Mouse (Mus musculus) fibroblast of lung, adult 2 months (primary cell): Measurements from ENCODE around the gene Raf1.

Source experiments
- DNase-seq: peaks from one replicate; pipeline ENCODE4 v3.0.0-alpha.2; 2011; ENCODE audit warnings: low read depth

Gene Raf1

GRCm38 (mm10) chr6:115676452-115677128 is at the start of gene Raf1:
TSS of gene Raf1 (minus strand) at chr6:115676635.
- peak; percentile 96 for DNase-seq

GRCm38 (mm10) chr6:115722246-115722645 is 45.8 kb upstream of the Raf1 start:
- no peak for DNase-seq

- no peak for DNase-seq
Measured at GRCm38 (mm10) chr6:115717715-115718558, 41.5 kb upstream of the Raf1 start.

DNA sequence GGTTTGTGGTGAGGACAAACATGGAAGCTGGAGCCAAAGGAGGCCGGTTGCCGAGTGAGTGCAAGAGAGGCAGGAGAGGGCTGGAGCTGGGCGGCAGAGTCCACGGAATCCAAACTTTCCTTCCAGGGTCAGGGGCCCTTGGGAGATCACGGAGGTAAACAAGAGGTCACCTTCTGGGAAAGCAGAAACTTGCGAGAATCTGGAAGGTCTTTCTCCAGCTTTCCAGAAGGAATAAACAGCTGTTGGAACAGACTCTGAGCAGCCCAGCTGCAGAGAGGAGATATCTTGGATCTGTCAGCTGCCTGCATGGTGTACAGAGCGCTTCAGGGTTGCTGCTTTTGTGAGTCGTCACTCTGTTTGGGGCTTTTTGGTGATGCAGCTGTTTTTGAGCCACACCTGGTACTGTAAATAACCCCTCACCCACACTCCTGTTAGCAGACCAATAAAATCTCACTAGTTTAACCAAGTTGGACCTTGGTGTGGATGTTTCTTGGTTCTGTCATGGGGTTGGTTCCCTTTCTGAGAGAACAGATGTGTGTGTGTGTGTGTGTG is 40.7 kb upstream of the Raf1 start:
- no peak for DNase-seq

DNA sequence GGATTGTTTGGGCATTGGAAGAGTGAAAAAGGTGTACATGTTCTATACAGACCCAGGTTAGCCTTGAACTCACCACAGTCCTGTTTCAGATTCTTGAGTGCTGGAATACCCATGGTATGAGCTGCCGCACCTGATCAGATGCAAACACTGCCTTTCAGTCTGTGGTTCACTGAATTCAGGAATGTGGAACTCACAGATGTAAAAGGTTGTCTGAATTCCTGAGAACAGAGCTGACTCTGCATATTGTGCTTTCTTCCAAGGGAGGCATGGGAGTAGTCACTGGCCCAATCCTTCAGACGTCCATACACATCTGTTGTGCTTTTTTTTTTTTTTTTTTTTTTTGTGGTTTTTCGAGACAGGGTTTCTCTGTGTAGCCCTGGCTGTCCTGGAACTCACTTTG is 34.8 kb upstream of the Raf1 start:
- no peak for DNase-seq

- DNase-seq: no peak
Measured at GRCm38 (mm10) chr6:115702901-115703300, 26.5 kb upstream of the Raf1 start.

DNA sequence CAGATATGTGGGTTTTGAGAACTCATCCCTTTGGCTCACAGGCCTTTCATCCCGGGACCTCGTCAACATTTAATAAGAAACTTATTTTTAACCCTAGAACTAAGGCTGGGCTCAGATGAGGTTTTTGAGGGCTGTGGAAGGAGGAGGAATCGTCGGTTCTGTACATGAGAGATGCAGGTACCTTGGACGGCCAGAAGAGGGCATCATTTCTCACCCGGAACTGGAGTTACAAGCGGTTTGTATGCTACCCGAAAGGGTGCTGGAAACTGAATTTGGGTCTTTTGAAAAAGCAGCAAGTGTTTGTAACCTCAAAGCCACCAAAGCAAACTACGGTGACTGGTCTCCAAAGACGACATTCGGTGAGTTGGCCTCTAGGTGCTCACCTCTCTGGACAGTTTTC is 24.9 kb upstream of the Raf1 start:
- no peak for DNase-seq

DNA sequence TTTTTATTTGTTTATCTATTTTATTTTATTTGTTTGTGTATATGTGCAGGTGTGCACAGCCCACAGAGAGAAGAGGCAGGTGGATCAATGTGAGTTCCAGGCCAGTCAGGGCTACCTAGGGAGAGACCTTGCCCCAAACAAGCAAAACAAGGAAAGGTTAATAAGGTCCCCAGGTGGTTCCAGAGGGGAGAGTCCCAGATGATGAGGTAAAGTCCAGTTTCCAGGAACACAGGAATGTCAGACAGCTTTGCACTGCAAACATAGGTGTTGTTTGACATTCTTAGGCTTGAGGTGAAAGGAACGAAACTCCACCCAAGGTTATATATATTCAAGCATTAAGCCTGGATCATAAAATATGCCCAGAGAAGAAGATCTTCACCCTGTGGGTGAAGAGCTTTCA is 24.3 kb upstream of the Raf1 start:
- no peak for DNase-seq

GRCm38 (mm10) chr6:115698699-115699098 is 22.3 kb upstream of the Raf1 start:
- DNase-seq: no peak

GRCm38 (mm10) chr6:115697739-115698558 is 21.5 kb upstream of the Raf1 start:
- DNase-seq: peak; percentile 68

DNA sequence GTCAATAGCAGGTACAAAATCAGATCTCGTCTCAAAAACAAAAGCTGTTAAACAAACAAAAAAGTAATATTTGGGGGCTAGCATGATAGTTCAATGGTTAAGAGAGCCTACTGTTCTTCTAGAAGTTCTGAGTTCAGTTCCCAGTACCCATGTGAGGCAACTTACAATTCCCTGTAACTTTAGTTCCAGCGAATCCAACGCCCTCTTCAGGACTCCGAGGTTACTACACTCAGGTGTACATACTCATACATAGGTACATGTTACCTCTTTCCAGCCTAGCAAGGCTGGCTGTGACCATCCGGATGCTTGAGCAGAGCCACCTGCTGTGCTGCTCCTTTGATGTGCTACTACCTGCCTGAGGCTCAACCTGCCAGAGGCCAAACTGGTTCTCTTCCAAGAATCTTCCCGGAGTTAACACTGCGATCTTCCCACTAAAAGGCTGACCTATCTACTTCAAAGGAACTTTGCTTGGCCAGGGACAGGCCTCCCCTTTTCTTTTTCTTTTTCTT is 20.3 kb upstream of the Raf1 start:
- DNase-seq: no peak

DNA sequence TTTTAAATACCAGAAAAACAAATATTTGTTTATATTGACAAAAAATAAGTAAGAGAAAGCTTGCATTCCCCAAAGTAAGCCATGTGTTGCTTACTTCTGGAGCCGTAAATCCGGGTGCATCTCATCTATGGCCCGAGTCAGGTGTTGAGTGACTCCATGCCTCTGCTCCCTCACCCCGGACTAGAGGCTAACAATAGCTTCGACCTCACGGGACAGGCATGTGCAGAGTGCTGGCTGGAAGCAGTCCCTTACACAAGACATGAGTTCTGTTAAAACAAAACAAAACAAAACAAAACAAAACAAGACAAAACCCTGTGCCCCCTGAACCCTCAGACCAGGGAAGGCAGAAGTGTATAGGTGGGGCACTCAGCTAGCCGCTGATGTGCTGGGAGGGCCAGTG is 18.7 kb upstream of the Raf1 start:
- DNase-seq: no peak

DNA sequence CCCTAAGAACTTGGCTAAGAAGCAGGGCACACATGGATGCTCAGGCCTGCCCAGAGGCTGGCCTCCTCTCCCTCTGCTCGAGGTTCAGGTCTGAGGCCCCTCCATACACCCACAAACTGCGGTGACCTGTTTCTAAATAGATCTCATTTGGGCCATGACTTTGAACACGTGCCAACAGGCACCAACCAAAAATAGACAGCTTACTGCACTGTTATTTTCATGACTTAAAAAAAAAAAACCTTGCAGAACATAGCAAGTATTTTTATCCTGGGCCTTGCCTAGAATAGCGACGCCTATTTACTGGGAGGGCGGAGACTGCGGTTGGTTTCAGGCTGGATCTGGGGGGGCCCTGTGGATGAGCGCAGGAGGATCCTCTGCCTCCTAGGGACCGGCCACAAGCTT is 18.0 kb upstream of the Raf1 start:
- no peak for DNase-seq

GRCm38 (mm10) chr6:115692963-115693730 is 16.7 kb upstream of the Raf1 start:
- DNase-seq: no peak

DNA sequence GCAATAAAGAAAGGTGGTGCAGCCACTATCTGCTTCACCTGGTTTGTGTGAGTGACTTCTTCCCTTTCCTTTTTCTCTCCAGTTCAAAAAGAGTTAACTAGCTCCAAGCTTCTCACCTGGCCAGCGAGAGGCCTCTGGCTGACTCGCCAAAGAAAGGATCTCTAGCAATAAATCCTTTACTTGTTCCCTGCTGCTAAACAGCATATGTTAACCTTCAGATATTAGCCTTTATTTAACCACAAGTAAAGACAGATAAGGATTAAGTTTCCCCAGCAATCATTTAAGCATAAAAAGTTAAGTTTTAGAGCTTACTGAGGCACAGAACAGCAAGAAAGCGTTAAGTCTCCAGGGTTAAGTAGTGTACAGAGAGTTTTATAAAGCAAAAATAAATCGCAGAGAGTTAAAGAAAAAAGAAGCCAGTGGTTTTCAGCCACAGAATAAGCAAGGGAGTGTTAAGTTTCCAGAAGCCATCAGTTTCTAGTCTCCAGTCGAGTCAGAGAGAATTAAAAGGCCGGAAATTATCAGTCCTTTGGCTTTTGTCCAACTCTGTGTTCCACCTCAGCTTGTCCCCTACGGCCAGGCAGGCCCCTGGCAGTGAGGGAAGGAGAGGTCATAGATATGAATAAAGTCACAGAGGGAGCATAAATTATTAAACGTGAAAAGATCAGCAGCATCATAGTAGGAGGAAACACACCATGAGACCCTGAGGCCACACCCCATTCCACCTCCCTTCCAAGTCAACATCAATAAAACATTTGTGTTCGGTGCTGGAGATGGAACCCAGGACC is 15.9 kb upstream of the Raf1 start:
- DNase-seq: no peak

DNA sequence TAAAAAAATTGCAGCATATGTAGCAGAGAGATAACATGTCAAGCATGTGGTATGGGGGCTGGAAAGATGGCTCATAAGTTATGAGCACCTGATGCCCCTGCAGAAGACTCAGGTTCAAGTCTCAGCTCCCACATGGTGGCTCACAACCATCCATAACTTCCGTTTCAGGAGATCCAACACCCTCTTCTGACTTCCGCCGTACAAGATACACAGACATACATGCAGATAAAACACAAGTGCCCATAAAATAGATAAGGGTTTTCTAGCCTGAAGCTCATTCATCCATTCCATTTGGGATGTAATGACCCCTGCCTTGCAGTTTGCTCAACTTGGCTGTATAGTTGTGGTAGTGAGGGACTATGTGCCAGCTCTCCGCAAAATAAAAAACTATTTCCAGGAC is 13.7 kb upstream of the Raf1 start:
- DNase-seq: no peak

GRCm38 (mm10) chr6:115688589-115688988 is 12.2 kb upstream of the Raf1 start:
- DNase-seq: no peak

GRCm38 (mm10) chr6:115687753-115688152 is 11.3 kb upstream of the Raf1 start:
- DNase-seq: no peak

DNA sequence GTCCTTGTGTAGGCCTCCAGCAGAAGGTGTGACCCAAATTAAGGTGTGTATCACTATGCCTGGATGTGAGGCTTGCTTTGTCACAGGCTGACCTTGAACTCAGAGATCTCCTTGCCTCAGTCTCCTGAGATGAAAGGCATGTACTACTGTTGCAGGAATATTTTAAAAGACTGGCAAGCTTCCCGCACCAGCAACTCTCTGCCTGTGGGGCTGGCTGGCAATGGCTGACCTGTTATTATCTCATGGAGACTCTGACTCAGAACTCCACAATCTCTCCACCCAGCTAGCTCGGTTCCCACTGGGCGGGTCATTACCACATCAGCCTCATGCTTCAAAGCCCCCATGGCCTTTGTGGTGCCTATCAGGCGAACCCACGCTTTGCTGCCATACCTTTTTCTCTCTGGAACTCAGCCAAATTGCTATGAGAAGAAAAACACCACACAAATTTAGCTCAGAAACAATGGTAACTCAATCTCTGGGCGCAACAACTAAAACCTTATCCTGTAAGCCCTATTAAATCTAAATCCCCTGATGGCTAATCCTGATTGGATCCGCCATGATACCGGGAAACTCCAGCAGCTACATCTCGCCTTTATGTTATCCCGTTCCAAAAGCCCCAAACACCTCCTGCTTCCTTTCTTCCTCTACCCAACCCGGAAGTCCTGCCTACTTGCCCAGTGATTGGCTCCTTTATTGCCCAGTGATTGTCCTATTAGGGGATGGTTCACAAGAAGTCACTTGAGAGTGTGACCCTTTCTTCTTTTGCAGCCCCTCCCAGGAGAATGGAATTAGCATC is 8.6 kb upstream of the Raf1 start:
- no peak for DNase-seq

GRCm38 (mm10) chr6:115684271-115684670 is 7.8 kb upstream of the Raf1 start:
- no peak for DNase-seq
